Mouse (Mus musculus) brain, embryonic 14.5 days (tissue): ENCODE measurements around the gene Dhrs4.

Experiments used
- CTCF ChIP-seq: fragments of 200-500 bp; IDR thresholded peaks from 2 replicates; pipeline ENCODE4 v1.5.1; 2012; ENCODE audit warnings: inconsistent platforms, mild to moderate bottlenecking, moderate library complexity, borderline replicate concordance; ENCODE audit not compliant: insufficient read depth, insufficient read length; ENCODE audit errors: extremely low read depth
- POLR2A ChIP-seq: fragments of 200-500 bp; IDR thresholded peaks from 2 replicates; pipeline ENCODE4 v1.6.1; 2012; ENCODE audit warnings: mild to moderate bottlenecking, inconsistent platforms, borderline replicate concordance; ENCODE audit not compliant: poor library complexity, insufficient read depth, insufficient read length, severe bottlenecking; ENCODE audit errors: extremely low read depth

GRCm38 (mm10) chr14:55510125-55510731 is 31.7 kb downstream of the Dhrs4 start, which contains the start of gene Cpne6:
- TF ChIP-seq CTCF (no peak), POLR2A (no peak)
